In the genomic region with DNA sequence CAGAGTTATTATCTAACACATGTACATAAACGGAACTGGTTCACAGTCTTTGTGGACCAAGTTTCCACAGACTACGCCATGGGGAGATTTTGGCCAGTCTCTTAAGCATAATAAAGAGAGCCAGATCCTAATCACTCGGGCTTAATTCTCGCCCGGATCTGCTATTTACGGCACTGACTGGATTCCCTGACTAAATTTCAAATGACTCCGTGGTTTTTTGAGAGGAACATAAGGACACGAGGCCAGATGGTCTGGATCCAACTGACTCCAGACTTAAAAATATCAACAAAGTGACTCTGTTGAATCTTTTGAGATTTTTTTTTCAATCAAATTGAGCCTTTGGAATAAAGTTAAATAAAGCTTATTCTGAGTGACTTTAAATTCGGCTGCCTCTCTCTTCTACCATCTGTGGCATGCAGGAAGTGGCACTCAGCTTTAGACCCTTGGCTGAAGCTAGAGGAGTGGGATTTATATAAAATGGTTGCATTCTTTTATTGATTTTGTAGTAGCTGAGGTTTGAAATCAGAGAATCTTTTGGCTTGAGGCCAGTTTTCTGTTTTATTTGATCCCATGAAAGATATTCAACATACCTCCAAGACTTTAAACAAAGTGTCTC, we compare ENCODE assay signal across 12 mouse cellular contexts.
DNase-seq lines count a peak whose midpoint lies in the region; ATAC-seq lines count a peak whose summit lies in the region.
"Had no signal": no experiment of that assay in that cellular context is flagged by ENCODE, and none has a peak within 500 bp of the region (broad histone marks: within the 10 kb centered on the region; RNA-seq: fewer than 3 reads in every experiment).

No protein-coding gene starts in this region.

- H3K36me3 ChIP-seq in heart, embryonic 10.5 days = no peaks in the 10 kb centered on the region
- no peaks in the 10 kb centered on the region for H3K36me3 ChIP-seq in lung, embryonic 15.5 days
- H3K36me3 ChIP-seq in stomach, embryonic 15.5 days = no peaks in the 10 kb centered on the region
- H3K36me3 ChIP-seq: forebrain, embryonic 10.5 days; midbrain, embryonic 10.5 days had no signal

- 0 out of 2 replicates have a peak overlapping the region, but pooled peaks have one; percentile 6 for H3K4me2 ChIP-seq in lung, embryonic 15.5 days
- H3K4me2 ChIP-seq in stomach, embryonic 15.5 days = no peak overlapping the region

- no peaks in the 10 kb centered on the region for H3K27me3 ChIP-seq in heart, embryonic 10.5 days (ENCODE audit: insufficient read depth, poor library complexity, severe bottlenecking)
- no peaks in the 10 kb centered on the region for H3K27me3 ChIP-seq in lung, embryonic 15.5 days
- H3K27me3 ChIP-seq in stomach, embryonic 15.5 days (replicated peaks) = no peaks in the 10 kb centered on the region

- no peak overlapping the region for H3K27ac ChIP-seq in heart, embryonic 10.5 days
- peak overlapping the region; percentile 46; the same call in 1 of the 2 replicates for H3K27ac ChIP-seq in lung, embryonic 15.5 days
- H3K27ac ChIP-seq in stomach, embryonic 15.5 days = peak overlapping the region; percentile 12; the same call in 1 of the 2 replicates
- H3K27ac ChIP-seq: forebrain, embryonic 10.5 days; liver, embryonic 14.5 days; midbrain, embryonic 10.5 days had no signal

- WGBS in heart, embryonic 10.5 days = 79% methylated on average over 9 of the region's 9 CpGs
- 43% methylated on average over 9 of the region's 9 CpGs for WGBS in lung, embryonic 15.5 days
- WGBS in stomach, embryonic 15.5 days = 43% methylated on average over 9 of the region's 9 CpGs

- no peak overlapping the region for H3K9ac ChIP-seq in lung, embryonic 15.5 days
- no peak overlapping the region for H3K9ac ChIP-seq in stomach, embryonic 15.5 days
- H3K9ac ChIP-seq: liver, embryonic 14.5 days had no signal

- H3K9me3 ChIP-seq in heart, embryonic 10.5 days = no peaks in the 10 kb centered on the region
- H3K9me3 ChIP-seq in lung, embryonic 15.5 days = no peaks in the 10 kb centered on the region
- H3K9me3 ChIP-seq in stomach, embryonic 15.5 days = no peaks in the 10 kb centered on the region
- H3K9me3 ChIP-seq: forebrain, embryonic 10.5 days; midbrain, embryonic 10.5 days had no signal

- no peak overlapping the region for H3K4me3 ChIP-seq in heart, embryonic 10.5 days
- H3K4me3 ChIP-seq in lung, embryonic 15.5 days = no peak overlapping the region
- no peak overlapping the region for H3K4me3 ChIP-seq in stomach, embryonic 15.5 days (replicated peaks)
- H3K4me3 ChIP-seq: forebrain, embryonic 10.5 days; midbrain, embryonic 10.5 days had no signal

- no peak; the same call in 1 of the 2 replicates for ATAC-seq in lung, embryonic 15.5 days (ENCODE audit: borderline replicate concordance, extremely low read depth, low FRiP score, low TSS enrichment)
- ATAC-seq in stomach, embryonic 15.5 days (ENCODE audit: insufficient read depth, low FRiP score, low read depth) = peak; percentile 39; the same call in 1 of the 2 replicates

- H3K4me1 ChIP-seq in heart, embryonic 10.5 days = peaks cover 7% of the 10 kb centered on the region
- peaks cover 16% of the 10 kb centered on the region; the same call in 1 of the 2 replicates for H3K4me1 ChIP-seq in lung, embryonic 15.5 days
- no peaks in the 10 kb centered on the region for H3K4me1 ChIP-seq in stomach, embryonic 15.5 days
- H3K4me1 ChIP-seq: forebrain, embryonic 10.5 days had no signal

- peak; percentile 12 for DNase-seq in heart, adult 8-10 months (ENCODE audit: low spot score)
- no peak for DNase-seq in heart, embryonic 10.5 days (ENCODE audit: low spot score)
- DNase-seq in lung, adult 18-20 months = no peak
- DNase-seq in gastrocnemius, postnatal 10 days = peak; percentile 20
- no peak for DNase-seq in thymus, postnatal 10 days (ENCODE audit: low spot score in 2 of 2)
- DNase-seq: embryo, embryonic 11 days; right cerebral cortex, postnatal 14 days had no signal

Comparison
In these comparisons a context has a peak if more than half of its experiments do, and no peak if none do; other contexts are left out.
1. DNase-seq: peak in heart, adult 8-10 months (single experiment) and gastrocnemius, postnatal 10 days (single experiment); none in heart, embryonic 10.5 days (single experiment), lung, adult 18-20 months (0 of 2) and thymus, postnatal 10 days (0 of 2).